Mouse (Mus musculus) thymus, adult 2 months (tissue): ENCODE measurements at regions not wholly inside any gene's neighbourhood (a gene's known extent, or its start where the extent isn't known, plus 50 kb on each side); places are given as distances from the start of the nearest gene placed in this dataset.

Experiments used
- CTCF ChIP-seq: fragments of 200-500 bp; IDR thresholded peaks from 2 replicates; pipeline ENCODE4 v1.5.1; 2012; ENCODE audit warnings: mild to moderate bottlenecking, control low read depth, low read length, moderate library complexity, borderline replicate concordance; ENCODE audit not compliant: control insufficient read depth, poor library complexity, insufficient read depth; ENCODE audit errors: extremely low read depth
- POLR2A ChIP-seq: fragments of 200-500 bp; IDR thresholded peaks from 2 replicates; pipeline ENCODE4 v1.6.1; 2012; ENCODE audit warnings: mild to moderate bottlenecking, low read length, control low read depth, moderate library complexity; ENCODE audit not compliant: control insufficient read depth, poor library complexity, insufficient read depth; ENCODE audit errors: extremely low read depth

DNA sequence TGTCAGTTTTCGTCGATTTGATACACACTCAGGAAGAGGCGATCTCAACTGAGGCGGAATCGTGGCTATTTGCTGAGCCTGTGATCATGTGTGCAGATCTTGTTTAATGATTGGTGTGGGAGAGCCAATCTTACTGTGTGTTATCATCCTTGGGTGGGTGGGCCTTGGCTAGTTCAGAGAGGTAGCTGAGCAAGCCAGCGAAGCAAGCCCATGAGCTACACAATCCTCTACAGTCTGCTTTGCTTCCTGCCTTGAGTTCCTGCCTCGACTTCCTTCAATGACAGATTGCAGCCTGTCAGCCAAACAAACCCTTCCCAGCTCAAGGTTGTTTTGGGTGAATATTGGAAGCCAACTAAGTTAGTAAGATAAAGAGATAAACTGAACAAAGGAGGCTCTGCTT, 74.0 kb upstream of the Tsc22d1 start:
- no peak for TF ChIP-seq POLR2A
- TF ChIP-seq CTCF = no peak
